Mouse (Mus musculus): ENCODE data around the gene Rapgef1.
A peak's percentile ranks its signal among the peaks of the same experiment; 100 is the strongest.
"Not testable (repeated sequence)": the region's sequence is repeated elsewhere in the genome, so short reads cannot be mapped to it uniquely, and the experiment has no call there.

The Rapgef1 gene

DNA sequence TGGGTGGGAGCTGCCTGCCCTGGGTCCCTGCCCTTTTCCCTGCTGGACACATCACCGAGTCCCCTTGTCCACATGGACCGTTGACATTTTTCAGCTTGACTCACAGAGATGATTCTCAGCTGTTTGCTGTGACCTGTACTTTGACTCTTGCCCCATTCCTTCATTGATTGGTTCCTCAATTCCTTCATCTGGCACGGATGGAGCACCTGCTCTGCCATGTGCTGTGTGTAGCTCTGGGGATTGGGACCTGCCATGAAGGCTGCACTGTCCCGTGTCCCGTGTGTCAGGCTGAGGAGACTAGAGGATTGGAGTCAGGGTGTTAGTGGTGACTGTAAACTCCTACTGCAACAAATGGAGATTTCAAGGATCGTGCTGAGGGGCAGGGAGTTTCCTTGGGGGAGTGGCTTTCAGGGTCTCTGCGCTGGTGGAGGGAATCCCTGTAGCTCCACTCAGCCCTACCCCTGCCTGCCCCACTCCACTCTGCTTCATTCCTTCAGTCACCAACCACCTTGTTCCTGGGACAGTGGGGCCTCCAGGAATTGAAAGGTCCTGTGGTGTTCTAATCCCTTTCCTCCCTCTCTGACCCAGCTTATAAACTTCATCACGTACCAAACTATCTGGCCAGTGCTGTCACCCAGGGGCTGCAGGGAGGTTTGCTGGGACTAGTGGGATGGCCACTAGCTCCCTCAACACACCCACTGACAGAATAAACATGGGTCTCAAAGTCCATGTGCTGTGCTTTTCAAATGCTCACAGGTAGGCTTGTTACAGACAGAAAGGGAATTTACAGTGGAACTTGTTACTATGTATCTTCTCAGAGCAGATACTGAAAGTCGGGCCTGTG lies 3.9 kb downstream of the Rapgef1 start:
- no peak for DNase-seq (ENCODE audit: low spot score in 2 of 2)

DNA sequence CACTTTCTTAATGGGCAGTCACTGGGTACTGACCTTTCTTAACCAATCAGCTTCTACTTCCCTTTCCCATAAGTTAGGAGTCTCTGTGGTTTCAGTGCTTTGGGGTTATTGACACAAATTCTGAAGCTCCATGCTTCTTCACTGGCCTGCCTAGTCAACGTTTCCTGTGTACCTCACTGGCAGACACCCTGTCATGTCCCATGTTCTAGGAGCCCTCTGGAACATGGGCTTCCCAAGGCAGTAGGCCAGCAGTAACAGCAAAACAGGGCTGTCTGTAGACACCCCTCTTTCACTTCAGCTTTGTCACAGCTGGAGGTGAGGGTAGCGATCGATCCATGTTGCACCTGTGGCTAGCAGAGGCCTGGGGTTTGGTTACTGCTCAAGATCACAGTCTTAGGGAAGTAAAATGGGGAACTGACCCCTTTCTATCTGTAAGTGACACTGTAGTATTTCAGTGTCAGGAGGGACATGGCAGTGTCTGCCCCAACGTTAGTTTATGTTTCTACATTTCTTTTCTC lies 4.6 kb downstream of the Rapgef1 start:
- DNase-seq (ENCODE audit: low spot score in 2 of 2), result peak in 1 of 2 experiments; percentile 40

DNA sequence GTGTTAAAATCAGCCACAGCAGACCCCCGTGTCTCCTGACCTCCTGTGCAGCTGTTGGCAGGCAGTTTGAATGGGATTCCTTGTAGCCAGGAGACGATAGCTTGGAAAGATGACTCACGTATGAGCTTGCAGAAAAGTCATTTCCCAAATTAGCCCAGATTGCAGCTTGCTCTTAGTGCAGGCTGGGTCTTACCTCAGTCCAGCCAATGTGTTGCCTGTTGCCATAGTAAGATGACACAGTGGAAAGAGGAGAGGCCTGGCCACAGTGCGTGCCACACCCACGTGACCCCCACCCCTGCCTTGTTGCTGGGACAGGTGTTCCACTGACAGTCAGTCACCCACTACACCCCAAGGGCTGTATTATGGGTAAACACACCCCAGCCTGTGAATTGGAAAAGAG lies 5.2 kb downstream of the Rapgef1 start:
- DNase-seq (ENCODE audit: low spot score in 2 of 2), result peak; percentile 29 to 45

DNA sequence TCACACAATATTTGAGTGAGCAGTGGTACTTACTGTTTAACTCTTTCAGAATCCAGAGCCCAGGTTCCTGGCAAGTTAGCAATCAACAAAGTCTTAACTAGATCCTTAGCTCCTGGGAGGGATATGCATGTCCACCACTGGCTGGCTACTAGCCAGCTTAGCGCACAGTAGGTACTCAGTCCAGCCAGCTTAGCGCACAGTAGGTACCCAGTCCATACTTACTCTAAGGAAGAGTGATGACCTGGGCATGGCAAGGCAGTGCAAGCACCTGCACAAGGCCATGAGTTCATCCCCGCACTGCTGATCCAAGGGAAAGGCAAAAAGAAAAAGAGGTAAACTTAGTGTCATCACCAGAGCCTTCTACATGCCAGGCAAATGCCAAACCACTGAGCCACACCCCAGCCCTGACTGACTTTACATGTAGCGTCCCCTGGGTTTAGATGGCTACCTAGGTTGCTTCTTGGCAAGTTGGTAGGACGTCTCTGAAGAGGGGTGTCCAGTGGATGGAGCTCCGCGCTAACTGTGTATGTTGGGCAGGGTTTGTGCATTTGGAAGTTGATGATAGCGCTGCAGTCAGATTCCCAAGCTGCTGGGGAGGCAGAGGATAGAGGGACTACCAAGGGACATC lies 6.2 kb downstream of the Rapgef1 start:
- DNase-seq (ENCODE audit: low spot score in 2 of 2), result no peak

DNA sequence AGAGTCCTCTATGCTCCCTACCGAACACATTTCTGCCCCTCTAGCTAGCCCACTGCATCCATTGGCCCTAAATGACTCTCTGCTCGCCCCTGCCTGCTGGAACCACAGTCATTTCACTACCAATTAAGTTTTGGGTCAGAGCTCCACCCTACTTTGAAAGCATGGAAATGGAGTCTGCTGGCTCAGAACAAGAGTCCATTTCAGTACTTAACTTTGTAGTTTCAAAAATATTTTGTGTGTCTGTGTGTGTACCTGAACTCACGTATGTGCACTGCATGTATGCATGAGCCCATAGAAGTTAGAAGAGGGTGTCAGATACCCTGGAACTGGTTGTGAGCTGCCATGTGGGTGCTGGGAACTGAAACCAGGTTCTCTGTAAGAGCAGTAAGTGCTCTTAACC lies 7.8 kb downstream of the Rapgef1 start:
- no peak for DNase-seq (ENCODE audit: low spot score in 2 of 2)

DNA sequence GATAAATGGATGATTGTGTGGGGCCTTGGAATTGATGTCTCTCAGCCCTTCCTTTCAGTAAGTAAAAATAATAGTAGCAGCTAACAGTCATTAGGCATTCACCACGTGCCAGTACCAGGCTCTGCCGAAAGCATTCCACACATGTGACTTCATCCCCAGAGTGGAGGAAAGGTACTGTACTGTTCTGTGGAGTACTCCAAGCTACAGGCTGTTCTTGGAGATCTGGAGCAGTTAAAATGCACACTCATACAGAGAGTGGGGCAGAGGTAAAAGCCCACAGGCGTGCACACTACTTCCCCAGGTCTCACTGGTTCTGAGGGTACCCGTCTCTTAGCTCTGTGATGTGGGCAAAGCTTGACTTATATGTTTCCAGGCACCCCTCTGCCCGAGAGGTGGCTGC lies 8.7 kb downstream of the Rapgef1 start:
- DNase-seq (ENCODE audit: low spot score in 2 of 2), result no peak

DNA sequence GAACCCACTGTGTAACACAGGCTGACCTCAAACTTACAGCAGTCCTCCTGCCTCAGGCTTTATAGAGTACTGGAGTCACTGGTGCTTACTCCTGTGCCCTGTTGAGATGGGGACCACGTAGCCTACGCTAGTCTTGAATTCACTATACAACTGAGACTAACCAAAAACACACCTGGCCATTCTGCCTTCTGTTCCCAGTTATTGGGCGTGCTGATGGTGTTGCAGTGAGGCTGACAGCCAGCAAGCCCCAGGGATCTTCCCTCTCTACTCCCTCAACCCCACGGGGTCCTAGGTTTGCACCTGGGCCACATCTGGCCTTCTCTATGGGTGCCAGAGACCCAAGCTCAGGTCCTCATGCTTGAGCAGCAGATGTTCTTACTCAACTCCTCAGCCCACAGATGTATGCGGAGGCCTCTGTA lies 9.3 kb downstream of the Rapgef1 start:
- DNase-seq (ENCODE audit: low spot score in 2 of 2), result no peak

DNA sequence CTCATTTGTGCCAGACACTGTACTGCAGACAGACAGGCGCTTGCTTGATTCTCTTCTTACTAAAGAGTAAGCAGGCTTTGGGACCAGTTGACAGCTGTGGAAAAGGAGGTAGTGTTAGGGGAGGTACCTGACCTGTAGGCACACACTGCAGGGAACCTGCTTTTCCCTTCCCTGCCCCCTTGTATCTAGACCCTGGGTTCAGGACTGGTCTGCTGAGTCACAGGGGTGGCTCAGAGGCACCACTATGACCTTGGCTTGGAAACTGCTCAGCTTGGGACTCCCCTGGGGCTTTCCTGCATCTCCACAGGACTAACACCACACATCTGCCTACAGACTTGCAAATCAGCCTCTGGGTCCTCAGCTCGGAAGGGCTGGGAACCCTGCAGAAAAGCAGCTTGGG lies 9.8 kb downstream of the Rapgef1 start:
- DNase-seq (ENCODE audit: low spot score in 2 of 2), result no peak

DNA sequence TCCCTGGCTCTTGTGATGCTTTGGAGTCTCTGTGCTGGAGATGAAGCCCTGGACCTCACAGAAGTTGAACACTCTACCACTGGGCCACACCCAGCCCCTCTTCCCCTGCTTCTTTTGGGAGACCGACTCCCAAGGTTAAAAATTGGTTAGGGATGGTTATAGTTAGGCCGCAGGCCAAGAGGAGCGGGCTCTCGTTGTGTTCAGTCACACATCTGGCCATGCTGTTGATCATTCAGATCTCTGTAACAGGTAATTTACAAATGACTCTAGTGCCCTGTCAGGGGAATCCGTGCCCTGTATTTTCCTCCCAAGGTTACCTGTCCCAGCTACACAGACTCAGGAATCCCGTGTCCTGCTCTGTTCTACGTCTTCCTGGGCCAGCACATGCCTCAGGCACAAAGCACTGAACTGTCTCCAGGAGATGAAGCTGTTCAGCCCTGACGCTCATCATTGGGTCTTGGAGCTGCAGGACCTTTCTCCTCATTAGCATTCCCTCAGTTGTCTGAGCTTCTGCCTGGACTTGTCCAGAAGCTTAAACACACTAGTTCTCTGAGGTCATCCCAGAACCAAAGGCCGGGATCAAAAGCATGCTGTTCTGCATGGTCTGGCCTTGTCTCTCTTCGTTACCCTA lies 10.7 kb downstream of the Rapgef1 start:
- no peak for DNase-seq (ENCODE audit: low spot score in 2 of 2)

DNA sequence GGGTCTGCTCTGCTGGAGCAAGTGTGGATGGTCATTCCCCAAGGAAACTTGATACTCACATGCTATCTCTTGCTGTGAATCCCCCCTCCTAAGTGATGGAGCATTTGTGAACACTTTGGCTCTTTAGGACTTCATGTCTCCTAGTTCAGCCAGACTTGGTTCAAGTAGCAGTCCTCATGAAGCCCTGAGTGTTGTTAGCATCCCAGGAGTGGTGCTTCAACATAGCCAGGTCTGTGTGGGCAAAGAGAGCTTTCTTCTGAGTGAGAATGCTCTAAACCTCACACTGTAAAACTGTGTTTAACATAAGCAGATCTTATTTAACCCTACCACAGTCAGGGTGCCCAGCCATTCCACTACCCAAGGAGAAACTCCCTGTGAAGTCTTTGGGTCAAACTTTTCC lies 11.5 kb downstream of the Rapgef1 start:
- no peak for DNase-seq (ENCODE audit: low spot score in 2 of 2)

DNA sequence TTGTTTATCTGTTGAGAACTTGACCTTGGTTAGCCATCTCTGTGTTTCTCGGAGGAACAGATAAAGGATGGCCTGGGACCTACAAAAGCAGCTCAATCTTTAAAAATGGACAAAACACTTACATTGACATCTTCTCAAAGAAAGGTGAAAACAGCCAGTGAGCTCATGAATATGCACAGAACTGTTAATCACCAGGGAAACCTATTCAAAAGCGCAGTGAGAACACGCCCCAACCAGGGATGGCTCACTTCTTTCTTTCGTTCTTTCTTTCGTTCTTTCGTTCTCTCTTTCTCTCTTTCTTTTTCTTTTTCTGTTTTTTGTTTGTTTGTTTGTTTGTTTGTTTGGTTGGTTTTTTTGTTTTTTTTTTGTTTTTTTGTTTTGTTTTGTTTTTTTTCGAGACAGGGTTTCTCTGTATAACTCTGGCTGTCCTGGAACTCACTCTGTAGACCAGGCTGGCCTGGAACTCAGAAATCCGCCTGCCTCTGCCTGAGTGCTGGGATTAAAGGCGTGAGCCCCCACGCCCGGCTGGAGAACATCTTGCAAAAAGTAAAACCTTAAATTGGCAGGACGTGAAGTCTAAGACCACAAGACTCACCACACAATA lies 12.1 kb downstream of the Rapgef1 start:
- not testable (repeated sequence) for DNase-seq (ENCODE audit: low spot score in 2 of 2)

DNA sequence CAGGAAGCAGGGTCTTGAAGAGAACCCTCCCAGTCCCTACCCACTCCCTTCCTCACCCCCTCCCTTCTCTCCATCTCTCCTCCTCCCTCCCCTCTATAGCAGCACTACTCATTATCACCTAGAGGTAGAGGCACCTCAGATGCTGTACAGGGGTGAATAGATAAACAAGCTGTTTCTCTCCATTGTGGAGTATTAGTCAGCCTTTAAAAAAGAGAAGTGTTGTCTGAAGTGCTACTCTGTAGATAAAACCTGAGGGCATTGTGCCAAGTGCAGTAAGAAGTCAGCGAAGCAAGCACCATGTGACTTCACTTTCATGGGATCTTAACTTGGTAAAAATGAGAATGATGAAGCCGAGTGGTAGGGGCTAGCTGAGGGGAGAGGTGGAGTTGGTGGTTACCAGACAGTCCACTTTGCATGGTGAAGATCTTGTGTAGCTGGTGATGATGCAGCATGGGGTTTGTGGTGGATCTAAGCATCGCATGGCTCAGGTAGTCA lies 12.7 kb downstream of the Rapgef1 start:
- DNase-seq (ENCODE audit: low spot score in 2 of 2), result no peak

DNA sequence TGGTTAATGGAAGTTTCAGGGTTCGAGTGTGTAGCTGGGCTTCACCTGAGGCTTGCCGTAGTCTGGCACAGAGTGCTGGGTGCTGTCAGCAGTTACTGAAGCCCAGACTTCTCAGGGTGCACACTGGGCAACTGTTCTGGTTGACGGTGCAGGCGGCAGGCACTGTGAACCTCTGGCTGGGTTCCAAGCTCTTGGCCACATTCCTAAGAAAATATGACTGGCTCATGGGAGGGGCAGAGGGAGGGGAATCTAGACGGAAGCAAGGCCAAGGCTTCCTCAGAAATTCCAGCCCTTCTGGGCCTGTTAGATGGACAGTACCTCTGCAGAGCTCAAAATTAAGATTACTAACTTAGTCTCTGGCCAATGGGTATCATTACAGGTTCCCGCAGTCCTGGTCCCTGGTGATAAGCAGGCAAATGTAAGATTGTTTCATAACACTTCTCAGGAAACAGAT lies 13.6 kb downstream of the Rapgef1 start:
- no peak for DNase-seq (ENCODE audit: low spot score in 2 of 2)

DNA sequence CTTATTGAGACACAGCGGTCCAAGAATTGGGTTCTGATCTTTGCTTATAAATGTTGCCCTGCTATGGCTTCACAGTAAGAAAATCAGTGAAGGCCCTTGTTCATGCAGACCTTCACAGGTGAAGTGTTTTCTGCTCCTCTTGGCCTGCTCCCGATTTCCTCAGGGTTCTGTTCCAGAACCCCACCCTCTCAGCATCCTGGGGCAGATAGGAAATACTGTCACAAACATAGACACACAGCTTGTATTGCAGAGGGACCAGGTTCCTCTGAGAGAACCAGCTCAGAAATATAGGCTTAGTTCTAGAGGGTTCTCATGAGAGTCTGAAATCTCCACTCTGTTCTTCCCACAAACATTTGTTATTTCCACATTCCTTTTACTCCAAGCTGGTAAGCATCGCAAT lies 14.3 kb downstream of the Rapgef1 start:
- DNase-seq (ENCODE audit: low spot score in 2 of 2), result no peak

DNA sequence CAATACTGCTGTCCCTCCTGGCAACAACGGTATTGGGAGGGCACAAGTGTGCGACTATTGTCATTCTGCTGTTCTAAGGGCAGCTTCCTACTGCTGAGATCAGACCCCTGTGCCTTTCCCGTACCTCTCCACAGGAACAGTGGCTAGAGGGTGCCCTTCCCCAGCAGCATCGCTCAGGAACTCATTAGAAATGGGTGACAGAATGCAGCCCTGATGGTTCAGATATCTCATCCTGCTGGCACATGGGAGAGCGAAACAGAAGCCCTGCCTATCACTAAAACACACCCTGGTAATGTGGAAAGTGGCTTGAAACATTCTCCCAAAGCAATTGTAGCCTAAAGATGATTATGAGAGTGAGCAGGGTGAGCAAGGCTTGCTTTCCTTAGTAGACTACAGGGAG lies 15.0 kb downstream of the Rapgef1 start:
- DNase-seq (ENCODE audit: low spot score in 2 of 2), result no peak

DNA sequence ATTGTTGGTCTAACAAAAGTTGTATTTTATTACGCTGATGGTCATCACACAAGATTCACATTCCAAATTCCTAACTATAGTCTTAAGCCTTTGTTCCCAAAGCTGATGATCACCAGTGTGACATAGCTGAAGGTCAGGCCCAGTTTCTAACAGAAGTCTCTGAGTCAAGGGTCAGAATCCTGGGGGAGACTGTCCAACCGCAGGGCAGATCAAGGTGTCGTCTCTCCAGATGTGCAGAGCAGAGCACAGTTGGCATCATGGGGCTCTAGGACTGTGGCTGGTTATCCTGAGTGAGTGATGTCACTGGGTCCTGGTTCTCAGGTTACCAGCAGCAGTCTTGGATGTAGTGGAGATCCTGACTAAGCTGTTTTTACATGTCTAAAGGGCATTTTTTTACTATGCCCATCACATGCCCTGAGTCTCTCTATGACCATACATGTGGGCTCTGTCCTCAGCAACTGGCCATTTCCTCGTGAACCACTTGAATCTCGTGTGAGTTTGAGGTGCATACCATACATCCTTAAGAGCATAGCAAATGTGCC lies 16.5 kb downstream of the Rapgef1 start:
- no peak for DNase-seq (ENCODE audit: low spot score in 2 of 2)

DNA sequence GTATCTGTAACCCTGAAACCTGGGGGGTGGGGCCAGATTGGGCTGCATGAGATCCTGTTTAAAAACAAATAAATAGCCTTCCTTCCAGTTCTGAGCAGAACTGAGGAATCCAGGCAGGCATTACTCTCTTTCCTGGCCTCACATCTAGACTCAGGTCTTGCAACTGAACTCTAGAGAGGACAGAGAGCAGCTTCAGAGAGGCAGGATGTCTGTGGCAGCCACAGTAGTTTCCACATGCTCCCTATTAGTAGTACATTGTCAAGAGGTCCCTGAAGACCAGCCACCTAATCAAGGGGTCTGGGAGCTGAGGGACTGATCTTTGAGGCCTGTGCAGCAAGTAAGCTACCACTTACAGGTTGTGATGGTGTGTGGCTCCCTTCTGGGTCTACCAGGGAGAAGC lies 18.0 kb downstream of the Rapgef1 start:
- DNase-seq (ENCODE audit: low spot score in 2 of 2), result no peak

DNA sequence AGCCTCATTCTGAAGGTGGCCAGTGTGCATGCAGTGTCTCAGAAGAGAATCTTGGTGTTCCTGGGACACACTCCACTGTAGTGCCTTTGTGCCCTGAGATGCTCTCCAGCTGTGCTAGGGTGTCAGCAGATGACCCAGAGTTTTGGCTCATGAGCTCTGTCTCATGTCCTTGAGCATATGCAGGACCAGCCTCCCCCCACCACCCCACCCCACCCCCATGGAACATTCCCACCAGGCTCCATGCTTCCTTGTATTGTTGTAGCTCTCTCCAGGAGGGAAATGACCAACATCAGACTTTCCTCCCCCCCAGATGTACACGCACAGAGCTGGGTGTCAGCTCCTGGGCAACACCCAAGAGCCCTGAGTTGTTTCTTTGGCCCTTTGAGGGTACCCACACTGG lies 19.9 kb downstream of the Rapgef1 start:
- no peak for DNase-seq (ENCODE audit: low spot score in 2 of 2)

DNA sequence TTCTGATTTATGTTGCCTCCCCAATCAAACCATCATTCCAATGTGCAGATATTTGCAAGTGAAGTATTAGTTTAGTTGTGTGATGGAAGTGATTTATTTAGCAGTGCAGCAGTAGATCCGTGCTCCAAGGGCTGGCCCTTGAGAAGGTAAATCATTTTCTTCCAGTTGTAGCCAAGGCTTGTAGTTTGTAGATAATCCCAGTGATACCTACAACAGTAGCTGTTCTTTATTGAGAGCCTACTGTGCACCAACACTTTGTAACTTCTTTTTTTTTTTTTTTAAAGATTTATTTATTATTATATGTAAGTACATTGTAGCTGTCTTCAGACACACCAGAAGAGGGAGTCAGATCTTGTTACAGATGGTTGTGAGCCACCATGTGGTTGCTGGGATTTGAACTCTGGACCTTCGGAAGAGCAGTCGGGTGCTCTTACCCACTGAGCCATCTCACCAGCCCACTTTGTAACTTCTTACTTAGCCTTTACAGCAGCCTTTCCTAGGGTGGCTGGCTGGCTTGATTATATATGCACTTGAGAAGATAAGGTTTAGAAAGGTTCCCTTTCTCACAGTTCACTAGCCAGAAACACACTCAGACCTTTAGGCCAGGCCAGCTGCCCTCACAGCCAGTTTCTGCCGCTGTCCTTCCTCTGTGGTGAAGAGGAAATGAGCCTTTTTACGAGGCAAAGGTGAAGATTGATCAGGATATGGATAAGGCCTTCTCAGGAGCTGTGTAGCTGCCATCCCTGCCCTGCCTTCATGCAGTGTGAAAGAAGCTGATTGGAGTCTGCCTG lies 20.6 kb downstream of the Rapgef1 start:
- DNase-seq (ENCODE audit: low spot score in 2 of 2), result no peak

DNA sequence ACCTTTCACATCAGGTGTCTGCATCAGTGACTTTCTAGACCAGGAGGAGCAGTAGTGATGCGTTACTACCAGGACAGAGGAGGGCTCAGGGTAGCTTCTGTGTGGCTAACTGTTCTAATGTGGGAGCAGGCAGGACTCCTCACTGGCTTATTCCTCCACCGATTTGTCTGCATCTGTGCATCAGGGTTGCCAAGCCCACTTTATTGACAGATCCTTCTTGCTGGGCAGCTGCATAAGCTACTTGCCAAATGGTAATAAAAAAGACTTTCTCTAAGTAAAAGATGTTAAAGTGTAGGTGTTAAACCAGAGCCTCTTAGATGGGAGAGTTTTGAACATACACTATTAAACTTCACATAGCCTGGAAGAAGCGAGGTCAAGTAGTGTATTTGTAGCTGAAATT lies 22.2 kb downstream of the Rapgef1 start:
- no peak for DNase-seq (ENCODE audit: low spot score in 2 of 2)

DNA sequence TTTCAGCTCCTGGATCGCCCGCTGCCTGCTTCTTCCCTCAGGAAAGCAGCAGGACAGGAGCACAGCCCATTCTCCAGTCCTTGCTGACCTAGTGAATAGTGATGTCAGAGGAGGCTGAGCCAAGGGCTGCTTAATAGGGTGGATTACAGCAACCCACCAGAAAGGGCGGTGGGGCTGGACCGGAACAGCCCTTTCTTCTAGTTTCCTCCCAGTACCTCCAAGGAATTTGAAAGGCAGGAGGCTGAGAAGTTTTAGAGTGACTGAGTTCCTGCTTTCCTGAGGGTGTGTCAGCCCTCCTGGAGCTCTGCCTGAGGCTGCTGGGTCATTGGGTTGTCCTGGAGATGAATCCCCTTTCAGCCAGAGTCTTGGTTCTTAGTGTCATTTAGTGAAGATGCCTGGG lies 23.9 kb downstream of the Rapgef1 start:
- DNase-seq (ENCODE audit: low spot score in 2 of 2), result no peak

Data from spleen, postnatal 14 days (tissue).